Mouse (Mus musculus): ENCODE measurements around the gene Ints7.

DNA sequence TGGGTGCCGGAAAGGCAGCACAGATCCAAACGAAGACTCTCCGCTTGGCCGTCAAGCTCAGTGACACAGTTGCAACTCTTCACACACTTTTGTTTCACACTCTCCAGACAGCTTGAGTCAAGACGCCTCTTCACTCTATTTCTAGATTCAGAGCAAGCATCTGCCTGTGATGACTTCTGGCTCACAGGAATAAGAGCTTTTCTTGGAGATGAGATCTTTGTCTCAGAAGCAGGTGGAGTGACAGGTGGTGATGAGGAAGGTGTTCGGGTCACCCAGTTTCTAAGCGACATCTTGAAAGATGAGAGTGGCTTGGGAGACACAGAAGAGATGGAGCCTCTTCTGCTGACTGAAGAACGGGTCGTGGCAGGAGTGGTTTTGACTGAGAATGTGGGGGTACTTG lies 34.4 kb upstream of the Ints7 start:
- no peak for TF ChIP-seq CTCF (IDR thresholded peaks at IDR 0.05; ENCODE audit: insufficient read depth, low read length)
- no peak for TF ChIP-seq POLR2A (IDR thresholded peaks at IDR 0.05; ENCODE audit: borderline replicate concordance, extremely low read depth, low read depth, low read length)
